ENCODE assay signal across 8 mouse cellular contexts in the genomic region with DNA sequence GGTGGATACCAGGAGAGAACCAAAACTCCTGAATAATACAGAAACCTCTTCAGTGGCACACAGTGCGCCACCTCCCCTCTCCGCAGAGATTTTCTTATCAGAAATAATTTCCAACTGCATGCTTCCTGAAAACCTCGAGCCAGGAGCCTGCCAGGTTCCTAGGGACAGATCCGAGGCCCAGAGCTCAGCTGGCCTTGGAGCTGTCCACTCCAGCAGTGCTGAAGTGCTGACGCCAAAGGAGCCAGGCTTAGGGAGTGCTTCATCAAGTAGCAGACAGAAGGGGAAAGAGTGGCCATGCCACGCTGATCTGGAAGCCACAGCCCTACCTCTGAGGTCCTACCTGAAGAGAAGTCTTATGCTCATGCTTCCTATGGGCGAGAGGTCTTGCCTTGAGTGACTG. TPM values are rescaled to one million over a fixed set of nuclear protein-coding genes. Genes with fewer than 3 reads are reported as not detected.
DNase-seq lines count a peak whose midpoint lies in the region; ATAC-seq and TF ChIP-seq lines count a peak whose summit lies in the region.

No protein-coding gene starts in this region.

- H3K9ac ChIP-seq in heart, embryonic 15.5 days = no peak overlapping the region
- H3K9ac ChIP-seq in stomach, postnatal 0 days (ENCODE audit: low read length) = no peak overlapping the region

- 1% methylated on average over 7 of the region's 7 CpGs for WGBS in heart, embryonic 15.5 days
- WGBS in stomach, postnatal 0 days = 9% methylated on average over 7 of the region's 7 CpGs

- no peak overlapping the region for H3K27ac ChIP-seq in heart, embryonic 15.5 days
- no peak overlapping the region for H3K27ac ChIP-seq in stomach, postnatal 0 days (replicated peaks)

- ATAC-seq in heart, embryonic 15.5 days (replicated peaks; ENCODE audit: insufficient number of reproducible peaks, insufficient read depth, low FRiP score, low read depth) = 0 out of 2 replicates have a peak, but pooled peaks have one; percentile 16
- peak; percentile 69 for ATAC-seq in stomach, postnatal 0 days (ENCODE audit: low FRiP score, low TSS enrichment)

- no peak for TF ChIP-seq CTCF in stomach, postnatal 0 days (IDR thresholded peaks at IDR 0.05; ENCODE audit: low read depth)

- H3K4me3 ChIP-seq in heart, embryonic 15.5 days = no peak overlapping the region
- H3K4me3 ChIP-seq in stomach, postnatal 0 days (ENCODE audit: low read depth, low read length) = no peak overlapping the region

- TF ChIP-seq EP300 in stomach, postnatal 0 days (optimal IDR thresholded peaks at IDR 0.05) = no peak

- H3K27me3 ChIP-seq in heart, embryonic 15.5 days = peaks cover 35% of the 10 kb centered on the region
- H3K27me3 ChIP-seq in stomach, postnatal 0 days (ENCODE audit: control insufficient read depth, insufficient read depth, low read length) = peaks cover 2% of the 10 kb centered on the region; the same call in 1 of the 2 replicates

- H3K9me3 ChIP-seq in heart, embryonic 15.5 days (replicated peaks) = no peaks in the 10 kb centered on the region
- H3K9me3 ChIP-seq in stomach, postnatal 0 days (ENCODE audit: control insufficient read depth, low read length) = no peaks in the 10 kb centered on the region

- peaks cover 13% of the 10 kb centered on the region for H3K4me1 ChIP-seq in heart, embryonic 15.5 days (replicated peaks)
- no peaks in the 10 kb centered on the region for H3K4me1 ChIP-seq in stomach, postnatal 0 days (replicated peaks; ENCODE audit: control insufficient read depth, insufficient read depth)

- peak; percentile 41 to 71 for DNase-seq in spleen, postnatal 10 days (ENCODE audit: low spot score in 2 of 2)
- DNase-seq in spleen, postnatal 36 days (ENCODE audit: low spot score in 2 of 2) = no peak
- DNase-seq in c-Kit-positive CD71-positive TER-119-negative erythroid progenitor cells, embryonic 14.5 days (ENCODE audit: low read depth) = peak; percentile 65
- peak; percentile 92 for DNase-seq in kidney, postnatal 10 days
- peak; percentile 88 for DNase-seq in mesoderm, embryonic 11.5 days (ENCODE audit: low read depth, low spot score)
- peak; percentile 86 for DNase-seq in stomach, postnatal 0 days (ENCODE audit: low spot score)
- no peak for DNase-seq in cerebellum, adult 18-20 months

- H3K36me3 ChIP-seq in heart, embryonic 15.5 days = peaks cover 6% of the 10 kb centered on the region; the same call in 1 of the 2 replicates
- H3K36me3 ChIP-seq in stomach, postnatal 0 days (ENCODE audit: control insufficient read depth, insufficient read depth, low read length) = peaks cover 9% of the 10 kb centered on the region; the same call in 1 of the 2 replicates

- H3K4me2 ChIP-seq in heart, embryonic 15.5 days = no peak overlapping the region
- no peak overlapping the region for H3K4me2 ChIP-seq in stomach, postnatal 0 days (replicated peaks; ENCODE audit: low read depth)

RNA-seq across cellular contexts. Expression of a gene that starts 1.5 kb away (rescaled TPM):
- 0.16 TPM in 1 of 2 replicates, not detected in the other for polyA plus RNA-seq in heart, embryonic 15.5 days (2015; fragmentation: Nextera tagmentation; extraction: Ambion mirVana)
- polyA plus RNA-seq in stomach, postnatal 0 days (2015; fragmentation: Nextera tagmentation; extraction: Ambion mirVana) = 0.19 and 0.21 TPM in 2 replicates

RNA-seq across cellular contexts. Expression of a gene that starts 9.4 kb away (rescaled TPM):
- polyA plus RNA-seq in heart, embryonic 15.5 days (2015; fragmentation: Nextera tagmentation; extraction: Ambion mirVana) = 40.3 and 43.9 TPM in 2 replicates
- polyA plus RNA-seq in stomach, postnatal 0 days (2015; fragmentation: Nextera tagmentation; extraction: Ambion mirVana) = 64.1 and 65.8 TPM in 2 replicates

RNA-seq across cellular contexts. Expression of a gene that starts 10.0 kb away (rescaled TPM):
- 20.4 and 23.8 TPM in 2 replicates for polyA plus RNA-seq in heart, embryonic 15.5 days (2015; fragmentation: Nextera tagmentation; extraction: Ambion mirVana)
- polyA plus RNA-seq in stomach, postnatal 0 days (2015; fragmentation: Nextera tagmentation; extraction: Ambion mirVana) = 31.2 and 32.3 TPM in 2 replicates

RNA-seq across cellular contexts. Expression of a gene that starts 20.3 kb away (rescaled TPM):
- polyA plus RNA-seq in heart, embryonic 15.5 days (2015; fragmentation: Nextera tagmentation; extraction: Ambion mirVana) = 0.10 TPM in 1 of 2 replicates, not detected in the other
- 0.17 TPM in 1 of 2 replicates, not detected in the other for polyA plus RNA-seq in stomach, postnatal 0 days (2015; fragmentation: Nextera tagmentation; extraction: Ambion mirVana)

RNA-seq across cellular contexts. Expression of a gene that starts 58.5 kb away (rescaled TPM):
- polyA plus RNA-seq in heart, embryonic 15.5 days (2015; fragmentation: Nextera tagmentation; extraction: Ambion mirVana) = 10.1 and 10.6 TPM in 2 replicates
- 10.6 and 11.6 TPM in 2 replicates for polyA plus RNA-seq in stomach, postnatal 0 days (2015; fragmentation: Nextera tagmentation; extraction: Ambion mirVana)

Comparison
In these comparisons a context has a peak if more than half of its experiments do, and no peak if none do; other contexts are left out.
1. DNase-seq: peak in spleen, postnatal 10 days (2 of 2), c-Kit-positive CD71-positive TER-119-negative erythroid progenitor cells, embryonic 14.5 days (single experiment), kidney, postnatal 10 days (single experiment), mesoderm, embryonic 11.5 days (single experiment) and stomach, postnatal 0 days (single experiment); none in spleen, postnatal 36 days (0 of 2) and cerebellum, adult 18-20 months (0 of 2).